Mouse (Mus musculus) liver, adult 2 months (tissue): ENCODE measurements at regions not wholly inside any gene's neighbourhood (a gene's known extent, or its start where the extent isn't known, plus 50 kb on each side); places are given as distances from the start of the nearest gene placed in this dataset.

ENCODE experiments used
- CTCF ChIP-seq: fragments of 200-500 bp; IDR thresholded peaks from 2 replicates; pipeline ENCODE4 v1.5.1; 2011; ENCODE audit warnings: low read depth, low read length, control low read depth
- POLR2A ChIP-seq: fragments of 200-500 bp; IDR thresholded peaks from 2 replicates; pipeline ENCODE4 v1.6.1; 2011; ENCODE audit warnings: low read length, control low read depth; ENCODE audit not compliant: insufficient read depth; ENCODE audit errors: extremely low read depth

GRCm38 (mm10) chr15:93758204-93758836 lies 162.6 kb upstream of the Prickle1 start:
- TF ChIP-seq POLR2A = no peak
- TF ChIP-seq CTCF = no peak
